Mouse (Mus musculus): ENCODE data around the gene Mfsd2b.

DNA sequence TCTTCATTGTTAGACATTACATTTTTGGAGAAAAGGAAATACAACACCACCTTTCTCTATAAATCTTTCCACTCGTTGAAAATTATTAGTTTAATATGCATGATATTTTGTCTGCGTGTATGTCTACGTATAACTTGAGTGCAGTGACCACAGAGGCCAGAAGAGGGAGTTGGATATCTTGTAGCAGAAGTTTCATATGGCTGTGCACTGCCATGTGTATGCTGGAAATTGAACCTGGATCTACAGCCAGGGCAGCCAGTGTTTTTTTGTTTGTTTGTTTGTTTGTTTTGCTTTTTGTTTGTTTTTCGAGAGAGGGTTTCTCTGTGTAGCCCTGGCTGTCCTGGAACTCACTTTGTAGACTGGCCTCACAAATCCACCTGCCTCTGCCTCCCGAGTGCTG lies 4.9 kb upstream of the Mfsd2b start:
- TF ChIP-seq CTCF (IDR thresholded peaks at IDR 0.05; ENCODE audit: low read depth, low read length) (no peak), EP300 (IDR thresholded peaks at IDR 0.05; ENCODE audit: insufficient read depth, low read depth, low read length) (no peak), POLR2A (IDR thresholded peaks at IDR 0.05; ENCODE audit: insufficient read depth, low read length) (no peak)

All from ES-Bruce4 (cell line).